Comparison of ENCODE assay signal across 27 mouse cellular contexts in the genomic region with DNA sequence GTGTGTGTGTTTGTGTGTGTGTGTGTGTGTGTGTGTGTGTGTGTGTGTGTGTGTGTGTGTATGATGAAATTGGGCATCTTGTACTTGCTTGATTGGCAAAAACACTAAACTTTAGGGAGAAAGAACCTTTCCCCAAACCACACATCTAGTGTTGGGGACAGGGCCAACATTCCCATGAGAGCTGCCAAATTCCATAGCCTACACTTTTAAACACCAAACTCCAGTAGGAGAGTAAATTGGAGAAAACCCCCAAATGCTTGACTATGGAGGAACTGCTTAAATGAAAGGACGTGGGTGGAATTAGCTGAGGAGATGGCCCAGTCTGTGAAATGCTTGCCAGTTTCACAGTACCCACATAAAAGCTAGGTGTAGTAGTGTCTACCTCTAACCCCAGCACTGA.
"Had no signal": no experiment of that assay in that cellular context is flagged by ENCODE, and none has a peak within 500 bp of the region (broad histone marks: within the 10 kb centered on the region; RNA-seq: fewer than 3 reads in every experiment).

No protein-coding gene starts in this region.

- H3K27me3 ChIP-seq: heart, embryonic 13.5 days; heart, embryonic 15.5 days; hindbrain, embryonic 13.5 days; hindbrain, embryonic 15.5 days; kidney, embryonic 15.5 days; limb, embryonic 12.5 days; liver, embryonic 13.5 days had no signal

- H3K4me3 ChIP-seq: heart, adult 2 months; heart, embryonic 13.5 days; heart, embryonic 15.5 days; hindbrain, embryonic 13.5 days; hindbrain, embryonic 15.5 days; kidney, embryonic 15.5 days; left cerebral cortex, adult 2 months; limb, embryonic 10.5 days; limb, embryonic 12.5 days; liver, embryonic 13.5 days had no signal

- H3K36me3 ChIP-seq: heart, embryonic 13.5 days; heart, embryonic 15.5 days; hindbrain, embryonic 13.5 days; hindbrain, embryonic 15.5 days; kidney, embryonic 15.5 days; limb, embryonic 10.5 days; limb, embryonic 12.5 days; liver, embryonic 13.5 days had no signal

- H3K9ac ChIP-seq: heart, embryonic 13.5 days; heart, embryonic 15.5 days; hindbrain, embryonic 13.5 days; hindbrain, embryonic 15.5 days; kidney, embryonic 15.5 days; limb, embryonic 12.5 days; liver, embryonic 13.5 days had no signal

- ATAC-seq: hindbrain, postnatal 0 days; intestine, embryonic 16.5 days had no signal

- H3K4me1 ChIP-seq: heart, embryonic 13.5 days; heart, embryonic 15.5 days; hindbrain, embryonic 13.5 days; kidney, embryonic 15.5 days; limb, embryonic 10.5 days; limb, embryonic 12.5 days; liver, embryonic 13.5 days had no signal

- H3K27ac ChIP-seq: heart, adult 2 months; heart, embryonic 13.5 days; heart, embryonic 15.5 days; hindbrain, embryonic 13.5 days; hindbrain, embryonic 15.5 days; hindbrain, postnatal 0 days; kidney, embryonic 15.5 days; kidney, postnatal 0 days; left cerebral cortex, adult 2 months; limb, embryonic 10.5 days; limb, embryonic 12.5 days; liver, embryonic 13.5 days had no signal

- H3K9me3 ChIP-seq: heart, embryonic 13.5 days; heart, embryonic 15.5 days; hindbrain, embryonic 13.5 days; hindbrain, embryonic 15.5 days; kidney, embryonic 15.5 days; limb, embryonic 10.5 days; limb, embryonic 12.5 days; liver, embryonic 13.5 days had no signal

- DNase-seq: gastrocnemius, postnatal 14 days; gastrocnemius, postnatal 36 days; heart, adult 2 months; heart, postnatal 14 days; heart, postnatal 36 days; kidney, adult 11 months; kidney, adult 2 months; kidney, adult 9 months; kidney, postnatal 14 days; kidney, postnatal 36 days; layer of hippocampus, adult 9-11 months; layer of hippocampus, postnatal 36 days; liver; liver, embryonic 13.5 days had no signal

- H3K4me2 ChIP-seq: heart, embryonic 11.5 days; heart, embryonic 13.5 days; heart, embryonic 15.5 days; hindbrain, embryonic 13.5 days; hindbrain, embryonic 15.5 days; kidney, embryonic 15.5 days; limb, embryonic 12.5 days; liver, embryonic 11.5 days; liver, embryonic 13.5 days had no signal
